Mouse (Mus musculus) heart, adult 9 months (tissue): Measurements from ENCODE around the gene Lias.

Experiments used
- DNase-seq, 2 experiments: peaks; one replicate each; pipeline ENCODE4 v3.0.0; 2022; ENCODE audit warnings: low spot score in 2 of 2

Gene Lias

DNA sequence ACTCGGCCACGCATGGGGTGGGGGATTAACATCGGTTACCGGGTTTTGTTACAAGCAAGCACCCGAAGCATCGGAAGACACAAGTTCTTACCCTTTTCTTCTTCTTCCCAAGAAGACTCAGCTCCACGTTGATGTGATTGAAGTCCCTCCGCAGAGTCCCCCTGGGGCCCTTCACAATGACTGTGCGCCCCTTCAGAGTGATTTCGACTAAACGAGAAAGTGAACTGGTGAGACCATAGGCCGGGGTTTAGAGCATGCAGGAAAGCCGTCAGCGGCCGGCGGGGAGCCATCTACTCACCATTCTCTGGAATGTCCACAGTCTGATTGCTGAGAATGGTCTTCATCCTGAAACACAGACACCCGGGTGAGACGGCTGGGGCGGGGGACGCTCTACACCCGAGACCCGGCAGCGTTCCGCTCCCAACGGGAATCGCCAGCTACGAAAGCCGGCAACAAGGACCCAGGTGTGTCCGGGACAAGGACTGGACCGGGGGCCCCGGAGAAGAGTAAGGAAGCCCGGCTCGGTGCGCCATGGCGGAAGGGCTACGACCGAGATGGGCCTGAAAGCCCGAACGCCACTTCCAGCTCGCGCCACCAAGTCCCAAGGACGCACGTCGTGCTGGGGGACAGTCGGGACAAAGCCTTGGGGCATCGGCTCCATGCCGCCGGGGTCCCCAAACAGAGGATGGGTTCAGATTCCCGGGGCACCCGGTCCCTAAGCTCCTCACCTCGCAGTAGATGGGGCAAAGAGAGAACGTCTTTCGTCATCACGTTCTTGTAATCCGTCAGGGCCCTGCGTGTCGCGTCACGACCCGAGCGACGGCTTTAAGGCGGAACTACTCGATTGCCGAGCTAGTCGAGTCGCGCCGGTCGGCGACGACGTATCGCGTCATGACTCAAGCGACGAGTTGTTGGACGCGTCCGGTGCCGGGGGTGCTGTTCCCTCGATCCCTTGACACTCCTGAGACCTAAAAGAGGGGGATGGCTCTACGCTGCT, at the start of gene Lias, which contains the start of gene Rpl9:
TSS of gene Lias (plus strand) at position 850 of the 997 bp plus-strand sequence.
TSS of gene Rpl9 (minus strand) at position 797 of the 997 bp plus-strand sequence.
- peak; percentile 98 for DNase-seq

GRCm38 (mm10) chr5:65348168-65348567, 43.1 kb upstream of the Lias start, which contains the start of gene Klb:
Klb (plus strand) TSS chr5:65348314.
- no peak for DNase-seq

DNA sequence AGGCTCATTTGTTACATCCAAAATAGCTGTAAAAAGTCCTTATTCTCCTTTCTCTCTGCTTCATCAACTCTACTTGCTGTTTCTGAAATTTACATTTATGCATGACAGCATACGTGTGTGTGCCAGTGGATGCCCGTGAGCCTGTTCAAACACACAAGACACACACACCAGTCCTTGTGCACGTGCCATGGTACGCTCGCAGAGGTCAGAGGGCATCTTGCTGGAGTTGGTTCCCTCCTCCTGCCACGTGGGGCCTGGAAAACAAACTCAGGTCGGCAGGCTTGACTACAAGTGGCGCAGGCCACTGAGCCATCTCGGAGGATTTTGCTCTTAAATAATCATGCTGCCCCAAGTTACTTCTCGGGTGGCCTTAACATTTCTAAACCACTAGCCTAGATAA, 40.8 kb upstream of the Lias start:
- DNase-seq: no peak

DNA sequence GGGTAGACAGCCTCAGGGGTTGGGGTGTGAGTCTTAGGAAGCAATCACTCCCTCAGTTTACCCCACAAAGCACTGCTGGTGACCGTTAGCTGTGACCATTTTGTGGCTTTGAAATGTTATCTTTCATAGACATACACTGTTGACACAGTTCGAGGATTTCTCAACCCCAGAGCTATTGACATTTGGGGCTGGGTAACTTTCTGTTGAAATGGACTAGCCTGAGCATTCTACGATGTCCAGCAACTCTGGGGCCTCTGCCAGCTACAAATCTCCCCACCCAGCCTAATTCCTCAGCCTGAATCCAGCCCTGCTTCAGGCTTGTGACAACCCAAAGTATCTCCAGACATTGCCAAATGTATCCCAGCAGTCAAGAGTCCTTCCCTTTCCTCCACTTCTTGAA, 37.2 kb upstream of the Lias start:
- DNase-seq: no peak

GRCm38 (mm10) chr5:65354985-65355384, 36.3 kb upstream of the Lias start:
- DNase-seq: no peak

DNA sequence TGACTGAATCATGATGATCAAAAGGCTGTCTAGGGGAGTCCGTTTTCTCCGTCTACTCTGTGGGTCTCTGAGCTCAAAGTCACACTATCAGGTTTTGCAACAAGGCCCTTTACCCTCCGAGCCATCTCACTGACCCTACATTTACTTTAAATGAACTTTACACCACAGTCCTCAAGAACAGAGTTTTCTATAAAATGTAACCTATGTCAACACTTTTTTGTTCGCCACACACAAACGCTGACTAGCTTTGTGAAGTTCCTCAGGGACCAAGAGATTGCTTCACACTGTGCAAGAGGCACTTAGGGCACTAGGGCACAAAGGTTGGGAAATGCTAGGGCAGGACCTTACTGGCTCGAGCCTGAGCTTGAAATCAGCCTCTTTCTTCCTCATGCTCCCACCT, 34.4 kb upstream of the Lias start:
- DNase-seq: no peak

- DNase-seq: no peak
These were observed 33.5 kb upstream of the Lias start for GRCm38 (mm10) chr5:65357771-65358170.

GRCm38 (mm10) chr5:65367837-65368236, 23.5 kb upstream of the Lias start:
- no peak for DNase-seq

GRCm38 (mm10) chr5:65371551-65371950, 19.7 kb upstream of the Lias start:
- DNase-seq: no peak

- DNase-seq: no peak
These were observed 16.6 kb upstream of the Lias start for GRCm38 (mm10) chr5:65374746-65375145.

- no peak for DNase-seq
These were observed 5.6 kb upstream of the Lias start for GRCm38 (mm10) chr5:65385704-65386103.

GRCm38 (mm10) chr5:65387008-65387867, 4.1 kb upstream of the Lias start:
- no peak for DNase-seq

GRCm38 (mm10) chr5:65391753-65392152, 456 bp downstream of the Lias start:
- no peak for DNase-seq

DNA sequence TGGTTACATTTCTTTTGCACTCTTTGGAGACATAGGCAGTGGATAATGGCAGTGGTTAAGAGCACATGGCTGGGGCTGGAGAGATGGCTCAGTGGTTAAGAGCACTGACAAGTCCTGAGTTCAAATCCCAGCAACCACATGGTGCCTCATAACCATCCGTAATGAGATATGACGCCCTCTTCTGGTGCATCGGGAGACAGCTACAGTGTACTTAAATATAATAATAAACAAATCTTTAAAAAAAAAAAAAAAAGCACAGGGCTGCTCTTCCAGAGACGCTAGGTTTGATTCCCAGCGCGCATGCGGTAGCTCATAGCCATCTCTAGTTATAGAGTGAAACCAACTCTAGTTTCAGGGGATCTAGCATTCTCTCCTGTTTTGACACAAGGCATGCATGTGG, 3.1 kb downstream of the Lias start:
- DNase-seq: no peak

- DNase-seq: peak; percentile 64 to 83
These were observed 10.1 kb downstream of the Lias start for GRCm38 (mm10) chr5:65401251-65401994.

DNA sequence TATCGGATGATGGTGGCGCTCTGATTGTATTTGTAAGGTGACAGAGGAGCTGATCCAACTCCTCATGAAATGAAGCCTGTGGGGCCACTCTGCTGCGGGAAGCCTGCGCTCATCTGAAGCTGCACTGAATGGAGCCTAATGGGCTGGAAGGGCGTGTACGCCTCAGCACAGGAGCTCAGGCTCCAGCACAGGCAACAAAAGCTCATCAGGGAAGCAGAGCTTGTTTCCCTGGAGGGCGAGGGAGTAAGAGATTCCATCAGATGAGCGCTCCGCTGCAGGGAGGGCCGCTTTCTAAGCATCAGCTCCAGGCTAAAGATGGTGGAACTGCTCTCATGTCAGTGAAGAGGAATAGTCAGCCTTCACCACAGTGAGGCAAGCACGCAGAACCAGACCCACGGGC, 16.7 kb downstream of the Lias start:
- no peak for DNase-seq

DNA sequence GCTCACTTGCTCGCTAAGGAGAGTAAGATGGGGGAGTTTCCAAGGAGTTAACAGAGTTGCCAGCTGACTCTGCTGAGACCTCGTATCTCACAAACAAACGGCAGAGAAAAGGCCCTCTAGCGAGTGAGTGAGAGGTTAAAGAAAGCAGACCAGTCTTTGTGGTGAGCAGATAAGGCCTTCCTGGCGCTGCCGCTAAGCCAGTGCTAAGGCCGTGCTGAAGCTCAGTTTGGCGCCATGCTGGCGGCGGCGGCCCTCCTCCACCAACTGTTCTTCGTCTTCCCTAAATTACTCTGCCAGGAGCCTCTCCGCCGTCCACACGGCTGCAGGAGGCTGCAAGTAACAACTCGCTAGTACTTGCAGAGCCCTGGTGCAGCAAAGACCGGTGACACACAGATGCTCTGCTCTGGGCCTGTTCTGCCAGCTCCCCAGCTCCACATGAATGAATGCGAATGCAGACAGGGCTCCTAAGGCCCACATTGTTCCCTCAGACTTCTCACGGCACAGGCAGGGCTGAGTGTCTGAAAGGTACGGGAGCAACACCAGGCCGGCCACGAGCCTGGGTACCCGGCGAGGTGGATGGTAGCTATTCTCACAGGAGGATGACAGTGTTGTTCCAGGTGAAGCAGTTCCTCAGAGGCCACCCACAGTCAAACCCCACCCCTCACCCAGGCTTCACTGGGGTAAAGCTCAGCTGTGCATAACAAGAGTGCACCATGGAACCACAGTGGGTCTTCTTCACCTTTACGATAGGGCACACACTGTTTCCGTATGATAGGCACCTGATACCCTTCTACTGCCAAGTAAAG, 24.6 kb downstream of the Lias start:
- peak; percentile 19 to 33 for DNase-seq

GRCm38 (mm10) chr5:65419136-65419535, 27.8 kb downstream of the Lias start:
- no peak for DNase-seq

- no peak for DNase-seq
These were observed 29.5 kb downstream of the Lias start for GRCm38 (mm10) chr5:65420822-65421221.

GRCm38 (mm10) chr5:65422803-65423202, 31.5 kb downstream of the Lias start:
- no peak for DNase-seq

DNA sequence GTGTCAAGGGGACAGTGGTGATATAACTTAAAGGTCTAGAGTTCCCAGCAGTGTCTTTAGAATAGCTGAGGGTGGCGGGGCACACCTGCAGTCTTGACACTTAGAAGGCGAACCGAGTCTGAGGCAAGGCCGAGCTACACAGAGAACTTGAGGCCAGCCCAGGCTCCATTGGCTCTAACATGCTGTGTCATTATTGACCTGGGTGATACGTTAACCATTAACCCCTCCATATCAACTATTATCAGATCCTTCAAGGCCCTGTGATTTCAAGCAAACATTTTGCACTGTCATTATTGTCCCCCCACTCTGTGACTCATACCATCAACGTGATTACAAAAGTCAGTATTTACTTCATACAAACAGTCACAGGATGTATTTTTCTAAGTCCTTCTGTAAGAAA, 32.9 kb downstream of the Lias start:
- DNase-seq: no peak
